Mouse (Mus musculus) small intestine, adult 2 months (tissue): Measurements from ENCODE around the gene Polg2.

Experiments
- CTCF ChIP-seq: fragments of 200-500 bp; IDR thresholded peaks from 2 replicates; pipeline ENCODE4 v1.5.1; 2012; ENCODE audit warnings: low read depth, mild to moderate bottlenecking, control low read depth, inconsistent platforms, low read length, moderate library complexity, mixed read lengths; ENCODE audit not compliant: insufficient replicate concordance, insufficient read length; ENCODE audit errors: extremely low read depth
- POLR2A ChIP-seq: fragments of 200-500 bp; IDR thresholded peaks from 2 replicates; pipeline ENCODE4 v1.6.1; 2012; ENCODE audit warnings: low read depth, mild to moderate bottlenecking, control low read depth, inconsistent platforms, low read length, moderate library complexity

GRCm38 (mm10) chr11:106727967-106728366 is 51.4 kb downstream of the Polg2 start:
- TF ChIP-seq CTCF = no peak
- no peak for TF ChIP-seq POLR2A
